Mouse (Mus musculus): Measurements from ENCODE around the gene Scn2a.
A peak's percentile ranks its signal among the peaks of the same experiment; 100 is the strongest.

Scn2a gene

DNA sequence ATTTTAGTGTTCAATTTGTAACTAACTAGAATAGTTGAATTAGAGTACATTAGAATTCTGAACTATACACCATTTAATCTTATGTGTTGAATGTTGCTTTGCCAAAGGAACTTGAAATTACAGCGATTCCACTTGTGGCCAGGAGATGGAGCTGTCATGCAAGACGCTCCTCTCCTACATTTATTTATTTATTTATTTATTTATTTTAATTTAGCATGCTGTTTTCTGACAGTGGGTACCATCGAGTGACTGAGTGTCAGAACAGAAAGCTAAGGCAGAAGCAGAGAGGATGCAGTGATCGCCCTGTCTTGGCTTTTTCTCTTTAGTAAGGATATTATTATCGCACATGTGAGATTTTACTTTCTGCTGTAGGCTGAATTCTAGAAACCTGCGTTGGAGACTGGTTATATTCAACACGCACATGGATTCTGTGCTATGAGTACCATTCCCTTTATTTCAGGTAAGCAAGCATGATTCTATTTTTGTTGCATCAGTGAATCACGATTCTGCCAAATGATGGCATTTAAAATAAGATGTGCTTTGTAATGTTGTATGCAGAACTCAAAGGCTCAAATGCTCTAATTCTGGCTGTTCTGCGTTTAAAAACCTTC, at the start of gene Scn2a:
Scn2a (plus strand) TSS at position 216 of the 611 bp plus-strand sequence.
- DNase-seq (ENCODE audit: extremely low spot score) = peak; percentile 17

DNA sequence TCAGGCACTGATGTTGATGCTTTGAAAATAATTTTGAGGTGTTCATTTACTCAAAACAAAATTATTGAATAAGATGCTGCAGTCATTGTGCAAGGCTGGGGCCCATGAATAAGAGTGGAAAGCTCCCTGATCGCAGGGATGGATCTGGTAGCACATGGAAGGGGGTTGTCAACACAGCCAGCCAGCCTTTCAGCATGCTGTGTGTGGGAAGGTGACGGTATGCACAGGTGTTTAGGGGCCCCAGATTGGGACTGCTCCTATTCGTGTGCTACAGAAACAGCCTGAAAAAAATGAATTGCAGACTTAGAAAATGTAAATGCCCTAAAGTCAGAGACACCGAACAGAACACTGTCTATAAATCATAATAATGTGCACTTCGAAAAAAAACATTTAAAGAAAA, 32.9 kb upstream of the Scn2a start:
- no peak for DNase-seq (ENCODE audit: extremely low spot score)

DNA sequence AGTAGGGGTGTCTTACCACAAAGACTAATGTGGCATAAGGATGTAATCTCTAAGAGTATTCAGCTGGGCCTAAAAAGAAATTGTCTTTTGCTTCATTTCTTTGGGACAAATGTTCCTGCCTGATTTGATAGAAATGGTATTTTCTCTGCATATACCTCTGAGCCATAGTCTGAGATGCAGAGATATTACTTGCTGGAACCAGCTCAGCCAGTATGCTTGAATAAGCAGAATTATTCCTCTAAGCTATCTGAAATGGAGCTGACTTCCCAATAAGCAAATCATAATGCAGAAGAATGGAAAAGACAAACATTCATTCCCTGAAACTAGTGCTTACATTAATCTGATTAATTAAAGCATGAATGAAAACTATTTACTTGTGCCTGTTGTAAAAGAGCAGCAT, 12.8 kb upstream of the Scn2a start:
- no peak for DNase-seq (ENCODE audit: extremely low spot score)

DNA sequence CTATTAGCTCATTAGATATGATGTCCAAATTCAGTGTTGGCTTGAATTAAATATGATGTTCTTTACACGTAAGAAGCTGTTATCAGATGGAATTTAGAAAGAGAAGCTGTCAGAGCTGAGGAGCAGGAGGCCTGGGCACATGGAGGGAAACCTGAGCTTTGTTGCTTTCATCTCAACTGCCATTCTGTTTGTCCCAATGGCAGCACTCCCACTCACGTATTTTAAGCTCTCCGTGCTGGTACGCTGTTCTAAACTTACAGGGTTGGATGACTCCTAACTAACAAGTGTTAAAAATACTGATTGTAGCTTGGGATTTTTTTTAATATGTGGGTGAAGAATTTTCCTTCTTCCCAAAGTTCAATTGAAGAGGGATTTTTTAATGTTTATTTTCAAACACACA, 8.7 kb upstream of the Scn2a start:
- DNase-seq (ENCODE audit: extremely low spot score) = no peak

DNA sequence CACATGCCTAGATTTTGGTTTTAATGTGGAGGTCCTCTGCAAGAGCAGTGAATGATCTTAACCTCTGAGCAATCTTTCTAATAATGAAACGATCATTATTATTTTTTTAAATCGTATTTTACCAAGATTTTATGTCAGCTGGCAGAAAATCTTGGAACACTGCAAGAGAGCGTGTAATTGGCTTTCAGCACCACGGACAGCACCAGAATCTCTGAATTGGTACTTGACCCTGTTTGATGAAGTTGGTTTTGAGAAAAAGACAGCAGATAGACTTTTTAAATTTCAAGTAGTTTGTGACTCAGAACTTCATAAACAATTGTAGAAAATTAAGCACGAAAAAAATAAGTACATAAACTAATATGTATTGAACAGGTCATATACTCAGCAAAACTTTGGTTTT, 790 bp upstream of the Scn2a start:
- DNase-seq (ENCODE audit: extremely low spot score) = peak; percentile 47

DNA sequence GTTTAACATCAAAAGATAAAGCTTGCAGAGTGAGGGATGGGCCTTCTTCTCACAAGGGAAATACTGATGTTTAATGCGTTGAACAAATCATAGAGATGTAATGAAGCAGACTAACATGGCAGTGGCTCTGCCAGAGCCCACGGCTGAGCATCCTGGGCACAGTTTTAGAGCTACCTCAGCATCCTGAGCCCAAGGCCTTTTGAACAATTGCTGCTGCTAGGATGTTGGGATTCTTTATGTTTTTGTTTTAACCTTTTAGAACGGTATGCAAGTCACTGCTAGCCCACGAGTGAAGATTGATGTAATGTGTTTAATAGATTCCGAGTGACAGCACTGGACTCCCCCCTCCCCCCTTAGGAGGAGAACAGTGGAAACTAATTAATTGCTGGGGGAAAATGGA, 683 bp downstream of the Scn2a start:
- DNase-seq (ENCODE audit: extremely low spot score) = no peak

DNA sequence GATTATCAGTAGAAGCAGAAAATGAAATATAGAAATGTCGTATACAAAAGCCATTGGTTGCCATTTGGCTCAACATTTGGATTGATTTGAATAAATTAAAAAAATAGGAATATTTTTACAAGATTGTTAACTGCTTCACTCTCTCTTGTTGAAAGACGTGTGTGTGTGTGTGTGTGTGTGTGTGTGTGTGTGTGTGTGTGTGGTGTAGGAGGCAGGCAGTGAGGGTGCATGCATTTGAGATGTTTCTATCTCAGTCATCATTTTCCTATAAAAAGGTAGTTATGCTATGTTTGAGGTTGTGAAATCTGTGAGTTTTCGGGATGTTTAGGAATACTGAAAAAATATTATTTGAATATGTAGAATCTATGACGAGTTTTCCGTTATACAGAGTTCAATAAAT, 1.3 kb downstream of the Scn2a start:
- no peak for DNase-seq (ENCODE audit: extremely low spot score)

DNA sequence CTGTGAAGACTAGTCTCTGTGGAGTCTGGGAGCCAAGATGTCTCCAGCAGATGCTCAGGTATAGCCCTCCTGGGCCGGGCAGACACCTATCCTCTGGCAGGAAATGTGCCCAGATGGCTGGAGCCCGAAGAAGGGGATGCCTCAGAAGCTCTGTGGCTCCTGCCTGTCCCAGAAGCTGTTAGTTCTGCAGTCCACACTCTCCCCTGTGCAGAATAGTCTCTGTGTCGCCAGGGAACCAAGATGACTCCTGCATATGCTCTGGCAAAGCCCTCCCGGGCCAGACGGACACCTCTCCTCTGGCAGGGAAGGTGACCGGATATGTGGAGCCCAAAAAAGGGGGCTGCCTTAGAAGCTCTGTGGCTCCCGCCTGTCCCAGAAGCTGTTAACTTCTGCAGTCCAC, 32.1 kb downstream of the Scn2a start:
- DNase-seq (ENCODE audit: extremely low spot score) = no peak

DNA sequence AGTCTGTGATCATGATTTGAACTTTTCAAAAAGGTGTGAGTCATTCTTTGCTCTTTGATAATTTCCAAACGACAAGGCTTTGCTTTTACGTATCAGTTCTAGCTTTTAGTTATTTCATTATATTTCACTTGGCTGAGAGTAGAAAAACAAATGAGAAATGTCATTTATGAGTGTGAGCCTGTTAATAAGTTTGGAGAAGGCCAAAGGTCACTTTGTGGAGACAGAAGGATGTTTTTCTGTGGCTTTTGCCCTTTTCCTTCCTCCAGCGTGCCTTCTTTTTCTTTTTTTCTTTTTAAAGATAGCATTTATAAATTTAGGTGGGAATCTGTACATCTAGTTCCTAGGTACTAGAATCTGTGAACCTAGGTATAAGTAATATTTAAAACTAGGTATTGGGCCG, 36.5 kb downstream of the Scn2a start:
- no peak for DNase-seq (ENCODE audit: extremely low spot score)

DNA sequence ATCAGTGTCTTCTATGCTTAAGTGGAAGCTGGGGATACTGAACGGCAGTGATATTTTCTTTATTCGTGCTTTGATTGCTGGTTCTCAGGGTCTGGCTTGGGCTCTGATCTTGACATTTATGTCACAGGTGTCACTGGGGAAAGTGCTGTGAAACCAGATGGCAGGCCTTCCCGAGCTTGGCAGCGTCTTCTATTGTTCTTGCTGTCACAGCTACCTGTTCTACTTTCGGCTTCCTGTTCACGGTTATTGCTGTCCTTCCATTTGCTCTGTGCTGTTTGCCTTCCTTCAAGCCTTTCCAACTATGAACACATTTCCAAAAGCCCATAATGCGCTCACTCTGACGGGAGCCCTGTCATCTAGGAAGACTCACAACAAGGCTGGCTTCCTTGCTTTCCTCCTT, 37.9 kb downstream of the Scn2a start:
- DNase-seq (ENCODE audit: extremely low spot score) = no peak

DNA sequence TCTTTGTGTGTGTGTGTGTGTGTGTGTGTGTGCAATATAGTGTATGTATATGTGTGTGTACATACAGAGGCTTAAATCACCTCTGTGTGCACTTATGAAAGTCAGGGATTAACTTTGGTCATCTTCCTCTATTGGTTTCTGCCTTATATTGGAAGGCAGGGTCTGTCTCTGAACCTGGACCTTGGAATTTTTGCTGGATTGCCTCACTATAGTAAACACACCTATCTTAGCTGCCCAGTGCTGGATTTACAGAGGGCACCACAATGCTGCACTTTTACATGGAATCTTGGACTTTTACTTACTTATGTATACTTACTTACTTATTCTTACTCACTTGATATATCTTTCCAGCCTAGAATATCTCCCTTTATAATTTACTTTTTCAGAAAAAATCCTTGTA, 43.3 kb downstream of the Scn2a start:
- DNase-seq (ENCODE audit: extremely low spot score) = no peak

DNA sequence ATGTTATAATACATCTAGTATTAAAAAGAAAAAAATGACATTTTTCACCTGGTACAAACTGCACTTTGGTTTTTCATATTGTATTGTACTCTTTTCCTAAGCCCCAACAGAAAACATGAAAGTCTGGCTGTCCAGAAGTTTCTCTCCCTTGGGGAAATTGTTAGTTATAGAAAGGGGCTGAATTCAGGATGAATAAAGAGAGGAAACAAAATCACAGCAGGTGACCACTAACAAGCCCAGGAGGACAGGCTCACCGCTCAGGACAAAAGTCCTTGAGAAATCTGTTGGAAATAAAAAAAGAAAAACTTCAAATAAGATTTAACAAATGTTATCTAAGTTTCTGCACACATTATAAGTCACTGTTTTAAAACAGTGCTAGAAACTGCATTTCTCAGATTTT, 43.9 kb downstream of the Scn2a start:
- no peak for DNase-seq (ENCODE audit: extremely low spot score)

DNA sequence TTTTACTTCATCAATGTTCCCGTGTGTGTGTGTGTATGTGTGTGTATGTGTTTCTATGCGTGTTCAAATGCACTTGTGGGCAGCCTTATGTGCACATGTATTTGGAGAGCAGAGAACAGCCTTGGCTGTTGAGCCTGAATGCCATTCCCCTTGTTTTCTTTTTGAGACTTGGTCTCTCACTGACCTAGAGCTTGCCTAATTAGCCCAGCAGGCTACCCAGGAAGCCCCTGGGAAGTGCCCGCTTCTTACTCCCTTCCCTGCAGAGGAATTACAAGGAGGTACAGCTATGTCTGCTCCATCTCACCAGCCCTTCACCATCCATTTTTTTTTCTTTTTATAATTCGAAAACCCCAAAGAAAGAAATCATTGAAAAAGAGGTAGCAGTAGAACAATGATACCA, 44.6 kb downstream of the Scn2a start:
- no peak for DNase-seq (ENCODE audit: extremely low spot score)

DNA sequence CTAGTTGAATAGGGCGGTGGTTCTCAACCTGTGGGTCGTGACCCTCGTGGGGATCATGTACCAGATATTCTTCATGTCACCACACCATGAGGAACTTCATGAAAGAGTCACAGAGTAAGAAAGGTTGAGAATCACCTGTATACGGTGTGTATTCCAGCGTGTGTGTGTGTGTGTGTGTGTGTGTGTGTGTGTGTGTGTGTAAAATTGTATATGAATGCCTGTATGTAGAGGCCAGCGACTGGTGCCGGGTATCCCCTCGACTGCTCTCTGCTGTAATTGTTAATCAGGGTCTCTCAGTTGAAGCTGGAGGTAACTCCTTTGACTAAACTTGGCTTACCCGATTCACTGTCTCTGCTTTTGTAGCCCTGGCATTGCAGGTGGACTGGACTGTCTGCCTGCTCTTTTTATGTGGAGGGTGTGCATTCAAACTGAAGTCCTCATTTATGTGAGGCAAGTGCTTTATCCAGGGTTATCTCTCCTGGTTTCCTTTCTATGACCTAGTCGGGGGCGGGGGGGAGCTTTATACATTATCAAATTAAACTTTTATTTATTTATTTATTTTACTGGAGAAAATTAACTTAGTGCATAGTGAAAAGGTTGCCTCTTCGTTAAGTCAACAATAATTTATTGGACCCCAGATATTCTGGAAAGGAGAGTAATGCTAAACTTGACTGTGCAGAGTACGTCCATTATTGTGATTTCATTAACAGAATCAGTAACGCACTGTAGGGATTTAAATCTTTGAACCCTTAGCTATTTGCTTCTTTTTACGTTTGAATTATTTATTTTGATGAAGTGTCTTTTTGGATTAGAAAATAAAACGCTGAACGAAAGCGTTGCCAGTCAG, 47.2 kb downstream of the Scn2a start:
- no peak for DNase-seq (ENCODE audit: extremely low spot score)

DNA sequence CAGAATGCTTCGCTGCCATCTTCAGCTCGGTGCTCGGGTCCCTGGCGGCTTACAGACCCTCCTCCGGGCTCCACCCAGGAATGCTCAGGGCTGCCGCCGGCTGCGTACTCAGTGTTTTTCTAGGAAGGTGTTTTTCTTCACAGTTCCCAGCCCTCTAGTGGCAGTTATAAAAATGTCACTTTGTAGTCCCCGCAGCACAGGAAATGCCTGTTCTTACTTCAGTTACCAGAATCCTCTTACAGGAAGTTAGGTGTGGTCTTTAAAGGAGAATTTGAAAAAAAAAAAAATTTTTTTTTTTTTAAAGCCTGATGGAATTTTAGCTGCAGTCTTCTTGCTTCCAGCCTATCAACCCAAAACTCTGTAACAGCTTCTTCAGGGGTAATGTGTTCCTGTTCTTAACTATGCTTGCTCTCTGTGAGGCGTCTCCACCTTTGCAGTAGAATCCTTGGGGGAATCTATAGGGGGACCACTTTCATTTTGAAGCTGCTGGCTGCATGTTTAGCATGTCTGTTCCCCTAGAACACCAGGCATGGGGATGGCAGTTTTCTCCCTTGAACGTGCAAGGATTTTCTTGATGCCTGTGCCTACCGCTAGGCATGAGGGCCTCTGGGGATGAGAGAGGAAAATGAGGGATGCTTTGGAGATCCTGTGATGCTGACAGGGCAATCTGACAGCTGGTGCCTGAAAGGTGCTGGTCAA, 48.0 kb downstream of the Scn2a start:
- peak; percentile 84 for DNase-seq (ENCODE audit: extremely low spot score)

DNA sequence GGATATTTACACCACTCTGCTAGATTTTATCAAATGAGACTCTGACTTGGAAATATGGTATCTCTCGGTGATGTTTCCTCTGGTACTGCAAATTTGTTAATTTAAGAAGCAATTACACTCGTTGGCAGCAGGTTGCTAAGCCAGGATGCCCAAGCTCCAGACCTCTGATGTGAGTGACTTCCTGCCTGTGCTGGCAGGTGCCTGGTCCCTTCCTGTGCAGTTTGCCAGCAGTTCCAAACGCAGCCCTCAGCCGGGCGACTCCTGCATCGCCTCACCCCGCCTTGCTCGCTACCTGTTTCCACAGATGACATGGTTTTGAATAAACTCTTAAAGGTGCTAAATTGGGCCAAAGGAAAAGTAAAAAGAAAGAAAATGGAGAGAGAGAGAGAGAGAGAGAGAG, 49.0 kb downstream of the Scn2a start:
- DNase-seq (ENCODE audit: extremely low spot score) = no peak

DNA sequence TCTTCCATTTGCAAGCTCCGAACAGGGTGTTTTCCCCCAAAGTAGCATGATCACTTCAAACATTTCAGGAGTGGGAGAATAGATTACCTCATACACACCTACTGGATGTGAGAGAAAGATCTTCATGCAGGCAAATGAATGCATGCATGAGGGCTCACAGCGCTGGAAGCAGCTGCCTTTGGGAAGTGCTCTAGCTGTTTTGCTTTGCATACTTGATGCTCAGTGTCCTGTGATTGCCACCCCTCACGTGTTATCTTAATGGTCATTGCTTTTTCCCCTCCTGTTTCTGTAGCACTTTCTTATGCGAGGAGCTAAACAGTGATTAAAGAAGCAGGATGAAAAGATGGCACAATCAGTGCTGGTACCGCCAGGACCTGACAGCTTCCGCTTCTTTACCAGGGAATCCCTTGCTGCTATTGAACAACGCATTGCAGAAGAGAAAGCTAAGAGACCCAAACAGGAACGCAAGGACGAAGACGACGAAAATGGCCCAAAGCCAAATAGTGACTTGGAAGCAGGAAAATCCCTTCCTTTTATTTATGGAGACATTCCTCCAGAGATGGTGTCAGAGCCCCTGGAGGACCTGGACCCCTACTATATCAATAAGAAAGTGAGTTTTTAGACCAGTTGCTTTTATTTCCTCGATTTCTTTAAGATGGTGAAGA, 49.7 kb downstream of the Scn2a start:
- DNase-seq (ENCODE audit: extremely low spot score) = no peak

DNA sequence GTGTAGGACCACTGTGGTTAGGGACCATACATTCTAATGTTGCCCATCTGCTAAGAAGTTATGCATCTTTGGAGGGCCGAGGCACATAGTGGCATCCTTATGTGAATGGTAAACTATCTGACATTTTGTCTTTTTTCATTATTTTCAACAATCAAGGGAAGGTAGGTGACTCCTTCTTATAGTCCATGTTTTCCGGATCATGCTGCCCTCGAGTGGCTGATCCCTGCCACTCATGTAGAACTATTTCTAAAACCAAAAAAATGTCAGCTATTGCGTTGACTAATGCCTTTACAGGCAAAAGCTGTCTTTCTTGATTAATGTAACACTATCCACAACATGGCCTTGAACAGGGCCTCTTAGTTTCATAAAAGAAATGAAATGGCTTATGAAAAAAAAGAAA, 59.0 kb downstream of the Scn2a start:
- no peak for DNase-seq (ENCODE audit: extremely low spot score)

DNA sequence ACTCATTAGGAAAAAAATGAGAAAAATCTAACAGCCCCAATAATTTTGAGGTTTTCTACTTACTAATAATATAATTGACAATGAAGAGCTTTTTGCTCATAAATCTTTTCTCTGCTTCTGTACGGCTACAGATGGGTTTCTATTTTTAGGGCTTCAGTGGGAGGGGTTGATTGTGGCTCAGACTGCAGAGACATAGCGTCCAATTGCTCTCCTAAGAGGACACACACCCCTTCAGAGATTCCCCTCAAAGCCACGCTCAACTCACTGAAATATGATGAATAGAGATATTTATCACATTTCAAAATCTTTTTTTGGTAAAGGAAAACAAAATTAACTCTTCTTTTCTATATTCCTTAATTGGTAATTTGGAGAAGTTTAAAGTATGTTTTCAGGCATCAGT, 64.6 kb downstream of the Scn2a start:
- no peak for DNase-seq (ENCODE audit: extremely low spot score)

DNA sequence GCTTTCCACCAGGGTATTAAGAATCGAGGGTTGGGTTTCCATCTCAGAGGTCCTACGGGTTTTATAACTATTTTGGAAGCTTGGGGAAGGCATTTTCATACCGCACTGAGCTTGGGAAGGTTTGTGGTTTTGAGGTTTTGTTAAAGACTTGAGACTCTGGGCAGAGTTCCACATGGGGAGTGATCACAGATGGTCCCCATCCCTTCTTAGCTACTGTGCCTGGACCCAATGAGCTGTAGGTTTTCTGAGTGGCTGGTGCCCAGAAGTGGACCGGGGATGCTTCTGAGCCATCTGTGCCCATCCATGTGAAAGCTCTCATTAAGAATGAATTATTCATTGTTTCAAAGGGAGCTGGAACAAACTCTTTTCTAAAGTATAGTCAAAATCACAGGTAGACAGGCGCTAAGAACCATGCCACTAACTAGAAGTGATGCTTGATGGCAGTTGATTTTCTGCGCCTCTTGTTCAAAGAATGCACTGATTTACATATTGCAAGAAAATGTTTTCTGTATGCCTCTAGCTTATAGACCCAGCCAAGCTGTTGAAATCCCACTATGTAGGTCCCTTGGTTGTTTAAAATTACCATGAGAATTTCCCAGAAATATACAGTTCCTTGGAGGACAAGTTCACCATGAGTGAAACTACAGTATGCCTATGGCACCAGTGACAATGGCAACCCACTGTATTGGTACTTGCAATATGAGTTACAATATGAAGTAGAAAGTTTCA, 70.0 kb downstream of the Scn2a start:
- DNase-seq (ENCODE audit: extremely low spot score) = no peak

DNA sequence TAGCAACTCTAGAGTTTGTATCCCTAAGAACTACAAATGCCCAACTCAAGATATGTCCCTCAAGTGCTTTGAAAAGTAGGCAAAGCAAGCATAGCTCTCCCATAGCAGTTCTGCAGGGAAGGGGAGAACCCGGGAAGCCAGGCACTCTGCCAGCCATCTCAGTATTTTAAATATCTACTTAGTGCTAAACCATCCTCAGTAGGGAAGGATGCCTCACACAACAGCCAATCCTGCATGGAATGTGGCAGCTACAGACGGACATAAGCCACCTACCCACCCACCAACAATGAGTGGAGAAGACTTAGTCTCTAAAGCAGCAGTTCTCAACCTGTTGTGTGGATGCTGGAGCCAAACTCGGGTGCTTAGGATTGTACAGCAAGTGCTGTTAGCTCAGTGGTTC, 73.9 kb downstream of the Scn2a start:
- no peak for DNase-seq (ENCODE audit: extremely low spot score)

DNA sequence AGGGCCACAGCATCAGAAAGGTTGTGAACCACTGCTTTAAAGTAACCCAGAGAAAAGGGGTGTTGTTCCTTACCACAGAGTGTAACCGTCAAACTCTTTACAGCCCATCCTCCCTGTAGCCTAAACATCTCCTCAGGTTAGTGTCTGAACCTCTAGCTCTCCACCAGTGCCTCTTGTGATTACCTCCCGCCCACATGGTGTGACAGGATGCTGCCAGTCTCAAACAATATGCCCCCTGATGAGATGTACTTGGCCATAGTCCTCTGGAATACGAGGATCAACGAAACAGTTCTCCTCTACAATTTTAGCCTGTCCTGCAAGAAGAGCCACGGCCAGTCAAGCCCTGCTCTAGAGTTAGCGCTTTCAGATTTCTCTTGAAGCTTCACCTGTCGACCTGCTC, 74.5 kb downstream of the Scn2a start:
- no peak for DNase-seq (ENCODE audit: extremely low spot score)

All from embryo, embryonic 9.5 days (tissue).